ENCODE assay signal across 8 mouse cellular contexts in the genomic region with DNA sequence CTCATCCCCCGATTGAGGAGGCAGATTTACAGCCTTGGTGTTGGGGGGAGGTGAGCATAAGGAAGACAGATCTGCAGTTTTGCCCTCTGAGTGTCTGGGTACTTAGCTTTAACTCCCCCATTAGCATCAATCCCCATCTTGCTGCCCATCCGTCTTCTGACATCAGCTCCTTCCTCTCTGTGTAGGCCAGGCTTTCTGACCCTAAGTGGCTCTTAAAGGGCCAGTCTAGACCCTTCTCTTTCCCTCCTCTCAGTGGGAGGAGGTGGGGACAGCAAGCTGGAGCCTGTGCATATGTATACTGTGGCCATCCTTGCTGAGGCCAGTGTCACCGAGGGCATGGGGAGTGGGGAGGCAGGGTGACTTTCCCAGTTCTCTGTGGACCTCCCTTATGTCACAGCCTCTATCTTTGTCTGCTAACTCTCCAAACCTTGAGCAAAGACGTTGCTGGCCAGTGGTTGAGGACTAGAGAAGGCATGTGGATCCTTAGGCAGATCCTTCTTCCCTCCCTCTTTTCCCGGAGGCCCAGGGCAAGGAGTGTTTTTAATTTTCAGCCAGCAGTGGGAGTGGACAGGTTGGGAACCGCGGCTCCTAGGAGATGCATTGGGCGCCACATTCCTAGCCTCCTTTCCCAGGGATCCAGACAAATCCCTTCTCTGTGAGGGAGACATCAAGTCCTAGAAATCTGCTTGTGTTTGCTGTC. TPM values are rescaled to one million over a fixed set of nuclear protein-coding genes. Genes with fewer than 3 reads are reported as not detected.
DNase-seq lines count a peak whose midpoint lies in the region; ATAC-seq lines count a peak whose summit lies in the region.

No protein-coding gene starts in this region.

- peak overlapping the region; percentile 77 for H3K9ac ChIP-seq in hindbrain, embryonic 12.5 days
- H3K9ac ChIP-seq in midbrain, embryonic 14.5 days (replicated peaks; ENCODE audit: low read length), result peak overlapping the region; percentile 74

- peaks cover 9% of the 10 kb centered on the region for H3K27me3 ChIP-seq in hindbrain, embryonic 12.5 days
- H3K27me3 ChIP-seq in midbrain, embryonic 14.5 days (ENCODE audit: control insufficient read depth, insufficient read depth, low read length), result no peaks in the 10 kb centered on the region; the same call in 1 of the 2 replicates

- H3K4me2 ChIP-seq in hindbrain, embryonic 12.5 days (replicated peaks), result peak overlapping the region; percentile 62
- H3K4me2 ChIP-seq in midbrain, embryonic 14.5 days (ENCODE audit: low read length), result peak overlapping the region; percentile 81

- H3K9me3 ChIP-seq in hindbrain, embryonic 12.5 days (replicated peaks), result no peaks in the 10 kb centered on the region
- no peaks in the 10 kb centered on the region for H3K9me3 ChIP-seq in midbrain, embryonic 14.5 days (ENCODE audit: control insufficient read depth, low read length)

- no peaks in the 10 kb centered on the region for H3K36me3 ChIP-seq in hindbrain, embryonic 12.5 days
- no peaks in the 10 kb centered on the region for H3K36me3 ChIP-seq in midbrain, embryonic 14.5 days (ENCODE audit: control insufficient read depth, insufficient read depth, low read length)

- peak overlapping the region; percentile 98 for H3K27ac ChIP-seq in hindbrain, embryonic 12.5 days
- peak overlapping the region; percentile 98 for H3K27ac ChIP-seq in midbrain, embryonic 14.5 days (replicated peaks; ENCODE audit: low read depth, low read length)

- no peak for ATAC-seq in hindbrain, embryonic 12.5 days (ENCODE audit: low FRiP score)
- no peak for ATAC-seq in midbrain, embryonic 14.5 days (ENCODE audit: low FRiP score, low TSS enrichment)

- DNase-seq in kidney, adult 9 months, result peak; percentile 57
- no peak for DNase-seq in kidney, adult 8-10 months
- peak; percentile 77 for DNase-seq in embryo, embryonic 10 days (ENCODE audit: low spot score)
- no peak for DNase-seq in midbrain, embryonic 14.5 days
- no peak for DNase-seq in right cerebral cortex, postnatal 4 days
- no peak for DNase-seq in adrenal gland, postnatal 25 days
- no peak for DNase-seq in gastrocnemius, postnatal 36 days

- WGBS in hindbrain, embryonic 12.5 days, result 4% methylated on average over 8 of the region's 8 CpGs
- 8% methylated on average over 8 of the region's 8 CpGs for WGBS in midbrain, embryonic 14.5 days

- intact Hi-C loops in gastrocnemius, postnatal 36 days (cut with DNase I), result loop anchor here (2.0 kb wide), 1 partner anchor 121 kb away; no protein-coding TSS in a partner anchor

- H3K4me3 ChIP-seq in hindbrain, embryonic 12.5 days, result peak overlapping the region; percentile 38
- H3K4me3 ChIP-seq in midbrain, embryonic 14.5 days (replicated peaks; ENCODE audit: low read depth, low read length), result peak overlapping the region; percentile 42

- H3K4me1 ChIP-seq in hindbrain, embryonic 12.5 days, result peaks cover 80% of the 10 kb centered on the region
- peaks cover 75% of the 10 kb centered on the region for H3K4me1 ChIP-seq in midbrain, embryonic 14.5 days (ENCODE audit: control insufficient read depth, insufficient read depth, low read length)

RNA-seq across cellular contexts. Expression of gene Gpr84, which starts 6.3 kb away (rescaled TPM):
- polyA plus RNA-seq in hindbrain, embryonic 12.5 days (2016; fragmentation: Nextera tagmentation; extraction: Ambion mirVana), result 0.36 and 0.51 TPM in 2 replicates
- polyA plus RNA-seq in midbrain, embryonic 14.5 days (2014; fragmentation: Nextera tagmentation; extraction: Ambion mirVana), result 0.16 and 0.26 TPM in 2 replicates
- not detected in 2 replicates for total RNA-seq in adrenal gland, postnatal 25 days (2021)
- not detected for total RNA-seq in gastrocnemius, postnatal 36 days (2021)

RNA-seq across cellular contexts. Expression of gene Copz1, which starts 31.6 kb away (rescaled TPM):
- polyA plus RNA-seq in hindbrain, embryonic 12.5 days (2016; fragmentation: Nextera tagmentation; extraction: Ambion mirVana), result 235 and 247 TPM in 2 replicates
- 197 and 231 TPM in 2 replicates for polyA plus RNA-seq in midbrain, embryonic 14.5 days (2014; fragmentation: Nextera tagmentation; extraction: Ambion mirVana)
- 143 and 145 TPM in 2 replicates for total RNA-seq in adrenal gland, postnatal 25 days (2021)
- total RNA-seq in gastrocnemius, postnatal 36 days (2021), result 10 to 100 TPM; 33.4 to 34.6 TPM

RNA-seq across cellular contexts. Expression of gene Zfp385a, which starts 35.8 kb away (rescaled TPM):
- polyA plus RNA-seq in hindbrain, embryonic 12.5 days (2016; fragmentation: Nextera tagmentation; extraction: Ambion mirVana), result 20.5 and 23.8 TPM in 2 replicates
- 18.3 and 20.9 TPM in 2 replicates for polyA plus RNA-seq in midbrain, embryonic 14.5 days (2014; fragmentation: Nextera tagmentation; extraction: Ambion mirVana)
- total RNA-seq in adrenal gland, postnatal 25 days (2021), result 8.8 and 9.1 TPM in 2 replicates
- 10 to 100 TPM in 1 of 2 experiments, 1 to 10 TPM in 1; 8.7 to 12.7 TPM for total RNA-seq in gastrocnemius, postnatal 36 days (2021)

RNA-seq across cellular contexts. Expression of gene Nfe2, which starts 45.9 kb away (rescaled TPM):
- polyA plus RNA-seq in hindbrain, embryonic 12.5 days (2016; fragmentation: Nextera tagmentation; extraction: Ambion mirVana), result 5.1 and 5.4 TPM in 2 replicates
- 0.49 and 0.62 TPM in 2 replicates for polyA plus RNA-seq in midbrain, embryonic 14.5 days (2014; fragmentation: Nextera tagmentation; extraction: Ambion mirVana)
- 0.58 TPM in 1 of 2 replicates, not detected in the other for total RNA-seq in adrenal gland, postnatal 25 days (2021)
- not detected for total RNA-seq in gastrocnemius, postnatal 36 days (2021)

Comparison
In these comparisons a context has a peak if more than half of its experiments do, and no peak if none do; other contexts are left out.
1. DNase-seq: peak in kidney, adult 9 months (single experiment) and embryo, embryonic 10 days (single experiment); none in kidney, adult 8-10 months (0 of 2), midbrain, embryonic 14.5 days (single experiment), right cerebral cortex, postnatal 4 days (single experiment), adrenal gland, postnatal 25 days (single experiment) and gastrocnemius, postnatal 36 days (0 of 2).